Mouse (Mus musculus): ENCODE results near the gene Cops2.

GRCm38 (mm10) chr2:125885891-125886576 lies 27.1 kb upstream of the Cops2 start:
- no peak for TF ChIP-seq ZNF384 (IDR thresholded peaks at IDR 0.05; ENCODE audit: low read depth, low read length)
- no peak for TF ChIP-seq CHD2 (IDR thresholded peaks at IDR 0.05; ENCODE audit: low read depth, low read length)
- no peak for TF ChIP-seq HCFC1 (IDR thresholded peaks at IDR 0.05; ENCODE audit: borderline replicate concordance, insufficient read depth, low read length)
- no peak for TF ChIP-seq ZC3H11A (IDR thresholded peaks at IDR 0.05; ENCODE audit: borderline replicate concordance, low read depth, low read length)
- no peak for TF ChIP-seq MAFK (IDR thresholded peaks at IDR 0.05; ENCODE audit: insufficient read depth, low read depth, low read length)
